20 mouse cellular contexts compared by ENCODE assay signal in the genomic region with DNA sequence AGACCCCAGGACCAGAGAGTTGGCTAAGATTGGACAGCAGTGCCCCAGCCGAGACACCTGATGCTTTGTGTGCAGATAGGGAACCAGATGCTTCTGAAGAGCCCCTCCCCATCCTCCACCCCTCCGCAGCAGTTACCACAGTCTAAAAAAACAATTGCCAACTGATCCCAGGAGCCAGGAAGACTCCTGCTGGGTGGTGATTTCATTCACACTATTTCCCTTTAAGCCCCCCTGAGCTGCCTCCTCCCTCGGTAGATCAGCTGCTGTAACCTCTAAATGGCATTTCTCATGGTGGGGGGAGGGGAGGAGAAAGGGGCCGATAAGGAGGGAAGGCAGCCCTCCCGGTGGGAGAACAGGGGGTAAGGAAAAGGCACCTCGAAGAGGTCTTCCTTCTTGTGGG. TPM values are rescaled to one million over a fixed set of nuclear protein-coding genes. Genes with fewer than 3 reads are reported as not detected.
DNase-seq lines count a peak whose midpoint lies in the region; ATAC-seq and TF ChIP-seq lines count a peak whose summit lies in the region.
"Had no signal": no experiment of that assay in that cellular context is flagged by ENCODE, and none has a peak within 500 bp of the region (broad histone marks: within the 10 kb centered on the region; RNA-seq: fewer than 3 reads in every experiment).

No protein-coding gene starts in this region.

- ATAC-seq in forebrain, embryonic 12.5 days (ENCODE audit: low FRiP score), result no peak
- ATAC-seq in liver, embryonic 11.5 days (replicated peaks; ENCODE audit: low FRiP score), result no peak
- ATAC-seq in liver, postnatal 0 days, result no peak
- ATAC-seq in limb, embryonic 12.5 days (ENCODE audit: insufficient number of reproducible peaks, insufficient read depth, low FRiP score, low TSS enrichment, low read depth), result no peak
- ATAC-seq: hindbrain, embryonic 16.5 days had no signal

- H3K4me1 ChIP-seq in forebrain, embryonic 10.5 days, result peaks cover 23% of the 10 kb centered on the region
- peaks cover 20% of the 10 kb centered on the region for H3K4me1 ChIP-seq in forebrain, embryonic 12.5 days
- peaks cover 8% of the 10 kb centered on the region for H3K4me1 ChIP-seq in liver, embryonic 11.5 days (replicated peaks; ENCODE audit: control insufficient read depth, insufficient read depth, low read length)
- H3K4me1 ChIP-seq in liver, postnatal 0 days (ENCODE audit: insufficient read depth), result no peaks in the 10 kb centered on the region
- H3K4me1 ChIP-seq in limb, embryonic 12.5 days (replicated peaks), result peaks cover 21% of the 10 kb centered on the region

- H3K4me2 ChIP-seq in forebrain, embryonic 12.5 days, result no peak overlapping the region
- H3K4me2 ChIP-seq in liver, embryonic 11.5 days, result peak overlapping the region; percentile 16; the same call in 1 of the 2 replicates
- no peak overlapping the region for H3K4me2 ChIP-seq in liver, postnatal 0 days (ENCODE audit: low read depth, low read length)
- peak overlapping the region; percentile 26; the same call in 1 of the 2 replicates for H3K4me2 ChIP-seq in limb, embryonic 12.5 days

- H3K36me3 ChIP-seq in forebrain, embryonic 10.5 days (replicated peaks), result no peaks in the 10 kb centered on the region
- H3K36me3 ChIP-seq in forebrain, embryonic 12.5 days (replicated peaks), result no peaks in the 10 kb centered on the region
- H3K36me3 ChIP-seq in liver, embryonic 11.5 days (ENCODE audit: control insufficient read depth, insufficient read depth, low read length), result no peaks in the 10 kb centered on the region
- H3K36me3 ChIP-seq in liver, postnatal 0 days (replicated peaks; ENCODE audit: insufficient read depth, low read length), result no peaks in the 10 kb centered on the region
- H3K36me3 ChIP-seq in limb, embryonic 12.5 days, result no peaks in the 10 kb centered on the region

- 4% methylated on average over 6 of the region's 6 CpGs for WGBS in forebrain, embryonic 10.5 days
- 7% methylated on average over 6 of the region's 6 CpGs for WGBS in forebrain, embryonic 12.5 days
- 1% methylated on average over 6 of the region's 6 CpGs for WGBS in liver, embryonic 11.5 days
- 8% methylated on average over 6 of the region's 6 CpGs for WGBS in liver, postnatal 0 days (ENCODE audit: insufficient replicate concordance)
- 6% methylated on average over 6 of the region's 6 CpGs for WGBS in limb, embryonic 12.5 days

- 0 out of 2 replicates have a peak overlapping the region, but pooled peaks have one; percentile 48 for H3K27ac ChIP-seq in forebrain, embryonic 10.5 days
- H3K27ac ChIP-seq in forebrain, embryonic 12.5 days, result no peak overlapping the region
- H3K27ac ChIP-seq in liver, embryonic 11.5 days (ENCODE audit: low read depth, low read length), result no peak overlapping the region
- H3K27ac ChIP-seq in liver, postnatal 0 days (ENCODE audit: low read depth), result no peak overlapping the region
- no peak overlapping the region for H3K27ac ChIP-seq in limb, embryonic 12.5 days

- DNase-seq in forebrain, embryonic 10.5 days (ENCODE audit: extremely low spot score, low spot score), result no peak
- DNase-seq in liver, embryonic 11.5 days (ENCODE audit: low spot score), result no peak
- DNase-seq in liver, postnatal 0 days, result no peak
- DNase-seq in embryo, embryonic 10.5 days (ENCODE audit: low spot score), result peak; percentile 22
- no peak for DNase-seq in cerebellum, postnatal 4 days (ENCODE audit: low spot score in 2 of 2)
- DNase-seq in lung, adult 18-20 months, result no peak
- DNase-seq: cerebellum, adult 18-20 months; gastrocnemius, postnatal 36 days; kidney, adult 2 months; right cerebral cortex, adult 18-20 months had no signal

- TF ChIP-seq CTCF in liver, postnatal 0 days (IDR thresholded peaks at IDR 0.05; ENCODE audit: low read depth), result no peak

- H3K9me3 ChIP-seq in forebrain, embryonic 10.5 days, result no peaks in the 10 kb centered on the region
- H3K9me3 ChIP-seq in forebrain, embryonic 12.5 days, result no peaks in the 10 kb centered on the region
- H3K9me3 ChIP-seq in liver, embryonic 11.5 days (ENCODE audit: control insufficient read depth, low read length), result no peaks in the 10 kb centered on the region
- no peaks in the 10 kb centered on the region for H3K9me3 ChIP-seq in liver, postnatal 0 days (ENCODE audit: low read length)
- no peaks in the 10 kb centered on the region for H3K9me3 ChIP-seq in limb, embryonic 12.5 days

- TF ChIP-seq EP300 in liver, postnatal 0 days (IDR thresholded peaks at IDR 0.05; ENCODE audit: low read depth), result no peak

- H3K27me3 ChIP-seq in forebrain, embryonic 10.5 days (ENCODE audit: poor library complexity, severe bottlenecking), result peaks cover 32% of the 10 kb centered on the region
- H3K27me3 ChIP-seq in forebrain, embryonic 12.5 days, result peaks cover 17% of the 10 kb centered on the region; the same call in 1 of the 2 replicates
- peaks cover 6% of the 10 kb centered on the region for H3K27me3 ChIP-seq in liver, embryonic 11.5 days (replicated peaks; ENCODE audit: control insufficient read depth, insufficient read depth, low read length)
- H3K27me3 ChIP-seq in liver, postnatal 0 days (ENCODE audit: insufficient read depth, low read length), result peaks cover 13% of the 10 kb centered on the region; the same call in 1 of the 2 replicates
- peaks cover 48% of the 10 kb centered on the region for H3K27me3 ChIP-seq in limb, embryonic 12.5 days

- H3K4me3 ChIP-seq in forebrain, embryonic 10.5 days, result no peak overlapping the region
- no peak overlapping the region for H3K4me3 ChIP-seq in forebrain, embryonic 12.5 days (replicated peaks)
- H3K4me3 ChIP-seq in liver, embryonic 11.5 days (ENCODE audit: low read depth, low read length), result no peak overlapping the region
- H3K4me3 ChIP-seq in liver, postnatal 0 days (ENCODE audit: low read depth, low read length), result no peak overlapping the region
- H3K4me3 ChIP-seq in limb, embryonic 12.5 days (replicated peaks), result no peak overlapping the region

- H3K9ac ChIP-seq in forebrain, embryonic 12.5 days, result no peak overlapping the region
- H3K9ac ChIP-seq in liver, embryonic 11.5 days (ENCODE audit: low read depth, low read length), result no peak overlapping the region
- no peak overlapping the region for H3K9ac ChIP-seq in liver, postnatal 0 days (replicated peaks)
- no peak overlapping the region for H3K9ac ChIP-seq in limb, embryonic 12.5 days (replicated peaks)

RNA-seq across cellular contexts. Expression of gene Fgf6, which starts 3.9 kb away (rescaled TPM):
- not detected in 2 replicates for polyA plus RNA-seq in forebrain, embryonic 10.5 days (2016; fragmentation: Nextera tagmentation; extraction: Ambion mirVana)
- polyA plus RNA-seq in forebrain, embryonic 12.5 days (2016; fragmentation: Nextera tagmentation; extraction: Ambion mirVana), result not detected in 2 replicates
- polyA plus RNA-seq in liver, embryonic 11.5 days (2014; fragmentation: Nextera tagmentation; extraction: Ambion mirVana), result 0.08 TPM in 1 of 2 replicates, not detected in the other
- polyA plus RNA-seq in liver, postnatal 0 days (2015; fragmentation: Nextera tagmentation; extraction: Ambion mirVana), result not detected in 2 replicates
- 0.29 and 0.30 TPM in 2 replicates for polyA plus RNA-seq in limb, embryonic 12.5 days (2016; fragmentation: Nextera tagmentation; extraction: Ambion mirVana)
- polyA plus RNA-seq: heart, postnatal 0 days; hindbrain, embryonic 16.5 days; large intestine, adult 2 months; liver, adult 2 months; neural tube, embryonic 14.5 days; spleen, adult 2 months had no signal

RNA-seq across cellular contexts. Expression of gene Fgf23, which starts 53.4 kb away (rescaled TPM):
- polyA plus RNA-seq in forebrain, embryonic 10.5 days (2016; fragmentation: Nextera tagmentation; extraction: Ambion mirVana), result 0.14 TPM in 1 of 2 replicates, not detected in the other
- 0.14 TPM in 1 of 2 replicates, not detected in the other for polyA plus RNA-seq in forebrain, embryonic 12.5 days (2016; fragmentation: Nextera tagmentation; extraction: Ambion mirVana)
- polyA plus RNA-seq in liver, embryonic 11.5 days (2014; fragmentation: Nextera tagmentation; extraction: Ambion mirVana), result 0.13 and 0.30 TPM in 2 replicates
- polyA plus RNA-seq in liver, postnatal 0 days (2015; fragmentation: Nextera tagmentation; extraction: Ambion mirVana), result not detected in 2 replicates
- 0.11 TPM in 1 of 2 replicates, not detected in the other for polyA plus RNA-seq in limb, embryonic 12.5 days (2016; fragmentation: Nextera tagmentation; extraction: Ambion mirVana)
- polyA plus RNA-seq: kidney, adult 2 months; large intestine, adult 2 months; liver, adult 2 months; lung, embryonic 16.5 days; spleen, adult 2 months; stomach, embryonic 16.5 days had no signal

Comparison
In these comparisons a context has a peak if more than half of its experiments do, and no peak if none do; other contexts are left out.
1. H3K4me2 ChIP-seq: peak in liver, embryonic 11.5 days (single experiment) and limb, embryonic 12.5 days (single experiment); none in forebrain, embryonic 12.5 days (single experiment) and liver, postnatal 0 days (single experiment).